Mouse (Mus musculus) spleen, adult 2 months (tissue): Measurements from ENCODE around the gene Crybg3. TPM values are rescaled to one million over a fixed set of nuclear protein-coding genes. Genes with fewer than 3 reads are reported as not detected.

Experiments used
- DNase-seq, 2 experiments: peaks; one replicate each; pipeline versions ENCODE4 v3.0.0 to v3.0.0-alpha.2; 2012 to 2021; ENCODE audit warnings: low spot score in 2 of 2, low read depth in 1 of 2
- H3K27ac ChIP-seq: fragments of 200-500 bp; 2 replicates; pipeline ENCODE4 v1.5.1; 2012; ENCODE audit warnings: low read length, inconsistent platforms; ENCODE audit not compliant: insufficient read depth
- H3K27me3 ChIP-seq: fragments of 200-500 bp; 2 replicates; pipeline ENCODE4 v1.6.1; 2012; ENCODE audit warnings: mild to moderate bottlenecking, moderate library complexity, low read length, inconsistent platforms; ENCODE audit not compliant: control insufficient read depth, insufficient read depth
- H3K36me3 ChIP-seq: fragments of 200-500 bp; 2 replicates; pipeline ENCODE4 v1.6.1; 2012; ENCODE audit warnings: mild to moderate bottlenecking, low read length, inconsistent platforms; ENCODE audit not compliant: control insufficient read depth, insufficient read depth
- H3K4me1 ChIP-seq: fragments of 200-500 bp; 2 replicates; pipeline ENCODE4 v1.6.1; 2011; ENCODE audit warnings: inconsistent platforms; ENCODE audit not compliant: control insufficient read depth, insufficient read depth, insufficient read length
- H3K4me3 ChIP-seq: fragments of 200-500 bp; 2 replicates; pipeline ENCODE4 v1.5.1; 2011; ENCODE audit warnings: mild to moderate bottlenecking, inconsistent platforms; ENCODE audit not compliant: insufficient read depth, insufficient read length; ENCODE audit errors: extremely low read depth
- CTCF ChIP-seq: fragments of 200-500 bp; IDR thresholded peaks from 2 replicates; pipeline ENCODE4 v1.5.1; 2011; ENCODE audit warnings: mild to moderate bottlenecking, inconsistent platforms; ENCODE audit not compliant: insufficient read depth, insufficient read length, insufficient replicate concordance; ENCODE audit errors: extremely low read depth
- POLR2A ChIP-seq: fragments of 200-500 bp; IDR thresholded peaks from 2 replicates; pipeline ENCODE4 v1.6.1; 2011; ENCODE audit warnings: low read depth, low read length, inconsistent platforms
- WGBS: fragments of 180-500 bp; shearing (Covaris S2); methylation state at CpG from one replicate; pipeline ENCODE4 v1.1.7; 2018; 5-methylcytosine and 5-hydroxymethylcytosine counted together
- polyA plus RNA-seq: library from polyadenylated mRNA; depleted of rRNA; stranded (reverse); fragments of >200 nt; gene quantifications from 2 replicates; pipeline ENCODE4 v1.2.3, GENCODE M21; 2012

Crybg3 gene
- polyA plus RNA-seq, 1 experiment, result 1.1 TPM

- TF ChIP-seq CTCF (no peak), POLR2A (no peak)
- H3K27ac ChIP-seq, result no peak overlapping the region
Measured at GRCm38 (mm10) chr16:59597256-59597655, 3.5 kb downstream of the Crybg3 start.

GRCm38 (mm10) chr16:59594714-59595113, 6.1 kb downstream of the Crybg3 start:
- Histone ChIP-seq H3K27ac (no peak overlapping the region), H3K4me3 (no peak overlapping the region), H3K27me3 (no peaks in the 10 kb centered on the region), H3K36me3 (no peaks in the 10 kb centered on the region), H3K4me1 (peaks cover 3% of the 10 kb centered on the region; the same call in 1 of the 2 replicates)
- WGBS, result 85% methylated on average over 3 of the region's 3 CpGs
- TF ChIP-seq CTCF (no peak), POLR2A (no peak)
- DNase-seq, result no peak

More at GRCm38 (mm10) chr16:59597256-59597655, 3.5 kb downstream of the Crybg3 start:
- H3K4me3 ChIP-seq, result no peak overlapping the region
- no peaks in the 10 kb centered on the region for H3K36me3 ChIP-seq
- no peak for DNase-seq
- peaks cover 7% of the 10 kb centered on the region; the same call in 1 of the 2 replicates for H3K4me1 ChIP-seq
- no peaks in the 10 kb centered on the region; the same call in 1 of the 2 replicates for H3K27me3 ChIP-seq
- 95% methylated on average over 6 of the region's 6 CpGs for WGBS

DNA sequence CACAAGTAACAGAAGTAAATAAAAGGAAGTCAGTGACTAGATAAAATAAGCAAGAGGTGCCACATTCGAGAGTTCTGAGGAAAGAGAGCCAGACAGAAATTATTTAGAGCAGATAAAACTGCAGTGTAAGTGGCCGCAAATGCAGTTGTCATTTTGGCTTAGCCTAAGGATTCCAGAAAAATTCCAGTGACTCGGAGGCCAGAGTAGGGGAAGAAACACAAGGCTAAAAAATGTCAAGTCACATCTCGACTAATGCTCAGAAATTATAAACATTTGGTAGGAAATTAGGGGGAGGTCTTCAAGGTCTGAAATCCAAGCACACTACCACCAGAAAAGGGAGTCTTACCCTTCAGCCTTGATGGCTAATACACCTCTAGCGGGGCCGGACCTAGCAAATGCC, 10.0 kb downstream of the Crybg3 start:
- 81% methylated on average over 6 of the region's 6 CpGs for WGBS
- H3K27me3 ChIP-seq, result no peaks in the 10 kb centered on the region
- H3K4me1 ChIP-seq, result no peaks in the 10 kb centered on the region
- no peak overlapping the region for H3K4me3 ChIP-seq
- DNase-seq, result no peak
- no peak overlapping the region for H3K27ac ChIP-seq
- TF ChIP-seq POLR2A (no peak), CTCF (no peak)
- no peaks in the 10 kb centered on the region for H3K36me3 ChIP-seq

DNA sequence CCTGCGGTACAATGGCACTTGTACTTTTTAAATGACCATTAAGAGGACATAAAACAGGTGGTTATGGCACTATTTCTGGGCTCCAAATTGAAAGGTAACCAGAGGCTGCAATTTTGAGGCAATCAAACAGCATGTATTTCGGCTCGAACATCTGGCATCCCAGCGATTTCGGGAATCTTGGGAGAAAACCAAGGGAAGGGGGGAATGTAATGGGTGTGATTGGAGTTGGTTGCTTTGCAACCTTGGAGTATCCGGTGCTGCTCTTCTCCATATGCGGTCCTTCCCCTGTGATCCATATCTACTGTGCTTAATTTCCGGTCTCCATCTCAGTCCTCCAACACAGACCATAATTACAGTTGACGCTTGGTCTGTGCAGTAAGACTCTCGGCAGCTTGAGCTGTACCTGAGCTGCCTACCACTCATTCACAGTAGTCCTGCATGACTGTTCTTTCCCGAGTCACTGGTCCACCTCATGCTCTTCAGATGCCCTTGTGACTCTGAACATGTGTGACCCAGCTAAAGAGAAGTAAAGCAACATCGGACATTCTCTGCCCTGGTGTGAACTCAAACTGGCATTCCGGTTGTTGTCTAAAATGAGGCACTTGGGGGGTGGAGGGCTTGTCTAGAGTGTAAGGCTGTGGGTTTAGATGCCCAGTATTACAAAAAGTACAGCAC, 12.3 kb downstream of the Crybg3 start:
- no peak overlapping the region for H3K27ac ChIP-seq
- H3K4me1 ChIP-seq, result no peaks in the 10 kb centered on the region
- no peak for DNase-seq
- 95% methylated on average over 13 of the region's 13 CpGs for WGBS
- no peak overlapping the region for H3K4me3 ChIP-seq
- TF ChIP-seq POLR2A (no peak), CTCF (no peak)
- H3K27me3 ChIP-seq, result no peaks in the 10 kb centered on the region
- H3K36me3 ChIP-seq, result no peaks in the 10 kb centered on the region

DNA sequence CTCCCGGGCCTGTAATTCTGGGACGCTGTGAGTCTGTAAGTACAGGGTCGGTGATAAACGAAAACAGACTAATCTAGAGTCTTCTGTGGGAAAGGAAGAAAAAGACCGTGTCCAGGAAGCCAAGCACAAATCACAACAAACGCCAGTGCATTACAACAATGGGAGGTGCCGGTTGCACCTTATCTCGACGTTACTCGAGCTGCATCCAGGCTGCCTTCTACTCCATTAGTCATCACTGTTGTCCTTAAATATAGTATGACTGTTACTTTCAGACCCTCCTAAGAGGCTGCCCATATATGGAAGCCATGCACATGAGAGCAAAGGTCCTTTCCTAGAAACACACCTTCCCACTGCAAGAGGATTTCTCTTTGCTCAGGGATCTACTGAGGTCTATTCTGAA, 13.0 kb downstream of the Crybg3 start:
- no peaks in the 10 kb centered on the region for H3K27me3 ChIP-seq
- H3K4me1 ChIP-seq, result no peaks in the 10 kb centered on the region
- TF ChIP-seq POLR2A, result no peak
- no peak for TF ChIP-seq CTCF
- no peak overlapping the region for H3K27ac ChIP-seq
- H3K4me3 ChIP-seq, result no peak overlapping the region
- no peaks in the 10 kb centered on the region for H3K36me3 ChIP-seq
- 90% methylated on average over 10 of the region's 10 CpGs for WGBS
- no peak for DNase-seq

DNA sequence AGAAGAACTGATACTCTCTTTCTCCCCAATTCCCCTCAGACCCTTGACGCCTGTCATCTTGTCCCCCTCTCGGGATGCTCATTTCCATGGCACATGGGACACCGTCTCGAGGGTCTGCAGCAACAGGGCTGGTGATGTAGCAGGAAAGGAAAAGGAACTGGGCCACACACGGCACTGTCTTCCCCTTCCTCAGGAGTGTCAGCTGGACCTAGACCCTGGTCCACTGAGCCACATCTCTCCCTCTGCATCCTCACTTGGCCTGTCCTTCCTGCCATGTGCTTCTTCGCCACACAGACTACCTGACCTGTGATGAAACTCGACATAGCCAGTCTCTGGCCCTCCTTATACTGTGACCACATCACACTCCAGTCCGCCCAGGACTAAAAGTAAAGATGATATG, 13.9 kb downstream of the Crybg3 start:
- Histone ChIP-seq H3K27ac (no peak overlapping the region), H3K4me3 (no peak overlapping the region), H3K36me3 (no peaks in the 10 kb centered on the region), H3K4me1 (no peaks in the 10 kb centered on the region), H3K27me3 (no peaks in the 10 kb centered on the region)
- TF ChIP-seq POLR2A, result no peak
- TF ChIP-seq CTCF, result no peak
- WGBS, result 88% methylated on average over 8 of the region's 8 CpGs
- DNase-seq, result no peak

- Histone ChIP-seq H3K36me3 (no peaks in the 10 kb centered on the region), H3K27ac (no peak overlapping the region), H3K4me3 (no peak overlapping the region), H3K27me3 (no peaks in the 10 kb centered on the region), H3K4me1 (no peaks in the 10 kb centered on the region)
- TF ChIP-seq POLR2A (no peak), CTCF (no peak)
- DNase-seq, result no peak
- 64% methylated on average over 6 of the region's 6 CpGs for WGBS
Measured at GRCm38 (mm10) chr16:59586276-59586675, 14.5 kb downstream of the Crybg3 start.
